ENCODE assay signal across 18 mouse cellular contexts in genomic region chr6:6947650-6948049, GRCm38 (mm10). TPM values are rescaled to one million over a fixed set of nuclear protein-coding genes. Genes with fewer than 3 reads are reported as not detected.
DNase-seq lines count a peak whose midpoint lies in the region; TF ChIP-seq lines count a peak whose summit lies in the region.
"Had no signal": no experiment of that assay in that cellular context is flagged by ENCODE, and none has a peak within 500 bp of the region (broad histone marks: within the 10 kb centered on the region; RNA-seq: fewer than 3 reads in every experiment).

No protein-coding gene starts in this region.

- no peak for TF ChIP-seq POLR2A in MEL (IDR thresholded peaks at IDR 0.05; ENCODE audit: control insufficient read depth in 1 of 2, insufficient read depth in 1 of 2, low read depth in 1 of 2, low read length in 2 of 2, poor library complexity in 1 of 2)

- intact Hi-C loops in left cerebral cortex, postnatal 25 days (cut with DNase I): no loop called here

- peaks cover 0 to 5% of the 10 kb centered on the region in 2 experiments; a peak in 2 of 4 replicates for H3K36me3 ChIP-seq in MEL (ENCODE audit: control insufficient read depth in 1 of 2, insufficient read depth in 2 of 2, low read length in 2 of 2)
- H3K36me3 ChIP-seq: G1E had no signal

- DNase-seq in MEL (ENCODE audit: low read depth, low spot score) (peak; percentile 76), MEL-GATA-1-ER (ENCODE audit: extremely low read depth, low read depth) (peak; percentile 63)
- no peak for DNase-seq in left cerebral cortex, postnatal 25 days (ENCODE audit: low spot score in 2 of 2)
- no peak for DNase-seq in right cerebral cortex, adult 2 months (ENCODE audit: low spot score in 2 of 2)
- DNase-seq: adrenal gland, adult 2 months; adrenal gland, adult 8-10 months; adrenal gland, postnatal 10 days; adrenal gland, postnatal 14 days; adrenal gland, postnatal 25 days; adrenal gland, postnatal 36 days; B cell, adult 2 months; cerebellum, adult 11 months; cerebellum, adult 11-12 months; cerebellum, adult 18-20 months; cerebellum, adult 2 months; cerebellum, adult 8-10 months had no signal

- peak; percentile 69 to 79 for TF ChIP-seq EP300 in MEL (IDR thresholded peaks at IDR 0.05; ENCODE audit: low read depth in 1 of 2, low read length in 2 of 2)

- no peak overlapping the region for H3K9ac ChIP-seq in MEL (ENCODE audit: control insufficient read depth, low read depth, low read length, poor library complexity, severe bottlenecking)

- no peak overlapping the region for H3K27ac ChIP-seq in MEL (ENCODE audit: control insufficient read depth, low read depth, low read length)

- TF ChIP-seq RAD21 in MEL (IDR thresholded peaks at IDR 0.05; ENCODE audit: low read depth, low read length): no peak

- H3K27me3 ChIP-seq in MEL (ENCODE audit: control insufficient read depth in 1 of 2, insufficient read depth in 2 of 2, low read length in 2 of 2): no peaks in the 10 kb centered on the region
- H3K27me3 ChIP-seq: CH12.LX had no signal

- H3K4me3 ChIP-seq in MEL (ENCODE audit: control insufficient read depth in 1 of 2, insufficient read depth in 1 of 2, low read depth in 2 of 2, low read length in 2 of 2): no peak overlapping the region

- no peaks in the 10 kb centered on the region for H3K9me3 ChIP-seq in MEL (replicated peaks; ENCODE audit: insufficient read depth, low read length)
- H3K9me3 ChIP-seq: G1E had no signal

- H3K4me1 ChIP-seq in MEL (ENCODE audit: control insufficient read depth in 1 of 2, insufficient read depth in 2 of 2, low read length in 2 of 2): peaks cover 0 to 7% of the 10 kb centered on the region in 2 experiments; a peak in 2 of 4 replicates

- no peak for TF ChIP-seq CTCF in MEL (IDR thresholded peaks at IDR 0.05 in 2 of 3, conservative IDR thresholded peaks at IDR 0.05 in 1 of 3; ENCODE audit: control insufficient read depth in 1 of 3, insufficient read depth in 1 of 3, low read depth in 2 of 3, low read length in 3 of 3, poor library complexity in 1 of 3, severe bottlenecking in 1 of 3)

- no peaks in the 10 kb centered on the region for H3K79me2 ChIP-seq in MEL (ENCODE audit: control insufficient read depth, insufficient read depth, low read length, poor library complexity)

TF ChIP-seq in MEL, 35 proteins besides CTCF, POLR2A, EP300 and RAD21:
- TF ChIP-seq MYC (IDR thresholded peaks at IDR 0.05; ENCODE audit: low read depth, low read length): peak; percentile 97
- no peak for TF ChIP-seq E2F4 (IDR thresholded peaks at IDR 0.05; ENCODE audit: borderline replicate concordance, low read depth, low read length)
- no peak for TF ChIP-seq GABPA (IDR thresholded peaks at IDR 0.05; ENCODE audit: low read depth, low read length)
- TF ChIP-seq ZC3H11A (IDR thresholded peaks at IDR 0.05; ENCODE audit: low read depth, low read length): no peak
- TF ChIP-seq USF1 (IDR thresholded peaks at IDR 0.05; ENCODE audit: low read depth, low read length): peak; percentile 93
- TF ChIP-seq SIN3A (IDR thresholded peaks at IDR 0.05; ENCODE audit: low read length): no peak; the same call in 1 of the 2 replicates
- TF ChIP-seq ZKSCAN1 (IDR thresholded peaks at IDR 0.05; ENCODE audit: low read depth, low read length): no peak
- TF ChIP-seq NELFE (IDR thresholded peaks at IDR 0.05; ENCODE audit: low read depth, low read length): no peak
- no peak for TF ChIP-seq UBTF (IDR thresholded peaks at IDR 0.05; ENCODE audit: borderline replicate concordance, insufficient read depth, low read depth, low read length)
- TF ChIP-seq RCOR1 (IDR thresholded peaks at IDR 0.05; ENCODE audit: low read depth, low read length): no peak
- peak; percentile 50; the same call in 1 of the 2 replicates for TF ChIP-seq TCF12 (IDR thresholded peaks at IDR 0.05; ENCODE audit: low read depth, low read length)
- TF ChIP-seq MXI1 (IDR thresholded peaks at IDR 0.05; ENCODE audit: low read depth, low read length): peak; percentile 73; the same call in 1 of the 2 replicates
- TF ChIP-seq MAZ (IDR thresholded peaks at IDR 0.05; ENCODE audit: low read depth, low read length): no peak
- TF ChIP-seq TAL1 (IDR thresholded peaks at IDR 0.05; ENCODE audit: low read length): no peak
- no peak for TF ChIP-seq ZMIZ1 (IDR thresholded peaks at IDR 0.05; ENCODE audit: low read depth, low read length)
- no peak for TF ChIP-seq TBP (IDR thresholded peaks at IDR 0.05; ENCODE audit: low read depth, low read length)
- TF ChIP-seq POLR2AphosphoS5 (IDR thresholded peaks at IDR 0.05; ENCODE audit: borderline replicate concordance, low read depth, low read length): no peak
- TF ChIP-seq ELF1 (IDR thresholded peaks at IDR 0.05; ENCODE audit: low read depth, low read length): peak; percentile 62
- TF ChIP-seq NRF1 (IDR thresholded peaks at IDR 0.05; ENCODE audit: insufficient read depth, low read depth, low read length, poor library complexity, severe bottlenecking): no peak
- TF ChIP-seq SMC3 (IDR thresholded peaks at IDR 0.05; ENCODE audit: low read depth, low read length): no peak
- TF ChIP-seq MAFK (IDR thresholded peaks at IDR 0.05; ENCODE audit: borderline replicate concordance, low read depth, low read length): no peak
- TF ChIP-seq USF2 (IDR thresholded peaks at IDR 0.05; ENCODE audit: borderline replicate concordance in 1 of 2, insufficient read depth in 1 of 2, low read depth in 1 of 2, low read length in 2 of 2): peak in 1 of 2 experiments; percentile 68; a peak in 2 of 4 replicates
- TF ChIP-seq MYB (IDR thresholded peaks at IDR 0.05; ENCODE audit: low read depth, low read length): no peak
- TF ChIP-seq MEF2A (IDR thresholded peaks at IDR 0.05; ENCODE audit: extremely low read depth, insufficient replicate concordance, low read depth, low read length, poor library complexity, severe bottlenecking): no peak
- no peak for TF ChIP-seq POLR2AphosphoS2 (IDR thresholded peaks at IDR 0.05; ENCODE audit: low read length)
- no peak for TF ChIP-seq CHD2 (IDR thresholded peaks at IDR 0.05; ENCODE audit: low read length)
- TF ChIP-seq KAT2A (conservative IDR thresholded peaks at IDR 0.05; ENCODE audit: low read depth, low read length): no peak
- no peak for TF ChIP-seq CHD1 (IDR thresholded peaks at IDR 0.05; ENCODE audit: low read depth, low read length)
- peak; percentile 95 for TF ChIP-seq MAX (IDR thresholded peaks at IDR 0.05; ENCODE audit: low read length)
- TF ChIP-seq HCFC1 (IDR thresholded peaks at IDR 0.05; ENCODE audit: low read depth, low read length): 0 out of 2 replicates have a peak, but pooled peaks have one; percentile 26
- peak; percentile 49; the same call in 1 of the 2 replicates for TF ChIP-seq ETS1 (IDR thresholded peaks at IDR 0.05; ENCODE audit: low read depth, low read length)
- TF ChIP-seq GATA1 (IDR thresholded peaks at IDR 0.05; ENCODE audit: low read depth, low read length): peak; percentile 90
- no peak for TF ChIP-seq BHLHE40 (IDR thresholded peaks at IDR 0.05; ENCODE audit: borderline replicate concordance, low read depth, low read length)
- TF ChIP-seq JUND (IDR thresholded peaks at IDR 0.05; ENCODE audit: low read depth, low read length): no peak
- peak; percentile 75 for TF ChIP-seq ZNF384 (IDR thresholded peaks at IDR 0.05; ENCODE audit: low read depth, low read length)

RNA-seq across cellular contexts. Expression of gene Sdhaf3, which starts 8.2 kb away (rescaled TPM):
- 6.1 and 6.6 TPM in 2 replicates for total RNA-seq in MEL (2012; rRNA removed)
- 10 to 100 TPM in 1 of 2 experiments, 1 to 10 TPM in 1; 7.5 to 44.7 TPM for polyA plus RNA-seq in MEL (2012; ENCODE audit: insufficient read depth in 1 of 2, insufficient read length in 2 of 2, low read depth in 1 of 2, low replicate concordance in 2 of 2, missing spikeins in 1 of 2)
- 1 to 10 TPM; 6.0 to 6.2 TPM for total RNA-seq in left cerebral cortex, postnatal 25 days (2021)

Comparison
In these comparisons a context has a peak if more than half of its experiments do, and no peak if none do; other contexts are left out.
1. DNase-seq: peak in MEL (single experiment) and MEL-GATA-1-ER (single experiment); none in left cerebral cortex, postnatal 25 days (0 of 2) and right cerebral cortex, adult 2 months (0 of 2).